Mouse (Mus musculus): ENCODE results near the gene Adprm.
"Not testable (repeated sequence)": the region's sequence is repeated elsewhere in the genome, so short reads cannot be mapped to it uniquely, and the experiment has no call there.

Gene Adprm

DNA sequence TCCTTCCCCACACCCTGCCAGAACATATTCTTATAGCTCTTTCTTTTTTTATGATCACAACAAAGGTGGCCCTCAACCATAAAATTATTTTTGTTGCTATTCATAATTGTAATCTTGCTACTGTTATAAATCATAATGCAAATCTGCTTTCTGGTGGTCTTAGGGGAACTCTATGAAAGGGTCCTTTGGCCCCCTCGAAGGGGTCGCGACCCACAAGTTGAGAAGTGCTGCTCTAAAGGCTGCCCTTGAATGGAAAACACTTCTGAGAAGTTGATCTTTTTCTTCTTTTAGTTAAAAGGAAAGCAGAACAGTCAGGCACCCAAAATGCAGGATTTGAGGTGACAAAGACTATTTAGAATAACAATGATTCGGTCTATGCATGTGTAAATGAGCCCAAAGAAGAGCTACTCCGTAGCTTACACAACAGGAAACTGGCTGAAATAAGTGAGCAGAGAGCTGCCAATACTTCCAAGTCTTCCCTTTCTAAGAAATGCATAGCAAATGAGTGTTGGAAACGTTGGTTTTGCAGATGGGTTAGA lies 28.5 kb downstream of the Adprm start:
- no peak for DNase-seq (ENCODE audit: low spot score in 2 of 2)

DNA sequence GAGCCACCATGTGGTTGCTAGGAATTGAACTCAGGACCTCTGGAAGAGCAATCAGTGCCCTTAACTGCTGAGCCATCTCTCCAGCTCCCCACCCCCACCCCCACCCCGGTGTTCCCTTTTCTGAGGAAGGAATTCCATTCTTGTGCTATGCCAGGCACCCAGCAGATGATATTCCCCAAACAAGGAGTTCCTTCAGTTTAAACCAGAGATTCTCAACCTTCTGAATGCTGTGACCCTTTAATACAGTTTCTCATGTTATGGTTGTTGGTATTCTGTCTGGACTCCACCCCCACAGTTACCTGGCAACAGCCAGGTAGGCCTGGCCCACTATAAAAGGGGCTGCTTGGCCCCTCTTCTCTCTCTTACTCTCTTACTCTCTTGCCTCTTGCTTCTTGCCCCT lies 29.2 kb downstream of the Adprm start:
- not testable (repeated sequence) for DNase-seq (ENCODE audit: low spot score in 2 of 2)

DNA sequence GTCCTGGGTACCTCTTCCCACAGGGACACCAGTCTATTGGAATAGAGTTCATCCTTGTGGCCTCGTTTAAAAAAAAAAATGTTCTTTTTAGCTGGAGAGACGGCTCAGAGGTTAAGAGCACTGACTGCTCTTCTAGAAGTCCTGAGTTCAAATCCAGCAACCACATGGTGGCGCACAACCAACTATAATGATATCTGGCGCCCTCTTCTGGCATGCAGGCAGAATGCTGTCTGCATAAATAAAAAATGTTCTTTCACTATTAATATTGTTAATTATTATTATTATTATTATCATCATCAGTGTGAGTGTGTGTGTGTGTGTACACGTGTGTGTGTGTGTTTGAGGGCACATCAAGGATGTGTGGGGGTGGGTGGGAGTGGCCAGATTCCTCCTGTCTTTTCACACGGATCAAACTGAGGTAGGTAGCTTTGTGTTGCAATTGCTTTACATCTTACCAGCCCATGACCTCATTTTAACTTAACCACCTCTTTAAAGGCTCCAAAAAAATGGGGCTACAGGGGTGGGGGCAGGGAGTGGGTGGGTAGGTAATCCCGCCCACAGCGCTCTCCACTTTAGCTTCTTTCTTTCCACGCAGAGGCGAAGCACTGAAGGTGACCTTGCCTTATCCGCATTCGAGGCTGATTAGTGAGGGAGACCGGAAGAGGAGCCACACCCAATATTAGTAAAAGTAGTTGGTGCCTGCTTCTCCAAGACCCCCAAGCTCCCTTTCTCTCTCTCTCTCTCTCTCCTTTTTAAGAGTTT lies 29.9 kb downstream of the Adprm start:
- DNase-seq (ENCODE audit: low spot score in 2 of 2), result no peak

DNA sequence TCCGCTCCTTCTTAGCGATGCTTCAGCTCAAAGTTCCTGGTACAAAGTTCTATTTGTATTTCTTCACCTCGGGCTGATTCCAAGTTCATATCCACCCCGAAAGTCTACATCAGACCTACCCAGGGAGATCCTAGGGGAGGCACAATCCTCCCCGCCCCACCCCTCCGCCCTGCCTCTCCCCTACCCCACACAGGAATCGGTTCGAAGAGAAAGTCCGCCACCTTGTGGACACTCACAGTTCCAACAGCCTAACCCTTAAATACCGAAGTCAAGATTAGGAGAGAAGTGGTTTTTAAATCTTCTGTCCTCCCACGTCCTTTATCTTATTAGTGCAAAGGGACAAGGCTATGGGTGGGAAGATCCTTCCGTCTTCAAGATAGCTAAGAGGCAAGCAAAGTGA lies 31.4 kb downstream of the Adprm start:
- DNase-seq (ENCODE audit: low spot score in 2 of 2), result peak; percentile 36 to 58

DNA sequence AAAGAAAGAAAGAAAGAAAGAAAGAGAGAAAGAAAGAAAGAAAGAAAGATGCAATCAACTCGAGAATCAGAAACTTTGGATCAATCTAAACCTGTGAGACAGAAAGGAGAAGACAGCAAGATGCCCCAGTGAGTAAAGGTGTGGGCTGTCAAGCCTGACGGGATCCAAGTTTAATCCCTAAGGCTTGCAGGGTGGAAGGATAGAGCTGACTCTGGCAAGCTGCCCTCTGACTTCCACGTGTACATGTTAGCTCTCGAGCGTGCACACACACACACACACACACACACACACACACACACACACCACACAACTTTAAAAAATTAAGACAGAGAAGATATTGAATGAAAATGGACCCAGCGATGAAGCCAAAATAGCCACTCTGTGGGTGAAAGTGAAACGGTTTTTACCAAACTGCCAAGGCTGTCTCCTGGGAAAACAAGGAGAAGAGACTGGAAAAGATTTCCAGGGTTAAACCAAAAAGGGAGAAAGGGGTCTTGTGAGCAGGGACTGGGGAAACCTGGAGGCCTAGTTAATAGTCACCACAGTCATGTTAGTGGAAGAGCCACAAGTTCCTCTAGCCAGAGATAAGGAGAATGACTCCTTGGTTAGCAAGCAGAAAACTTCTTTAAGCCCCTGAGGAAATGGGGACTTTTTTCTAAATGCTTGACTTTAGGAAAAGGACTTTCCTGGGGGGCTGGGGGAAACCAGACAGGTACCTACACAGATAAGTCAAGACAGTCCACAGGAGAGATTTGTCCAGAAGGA lies 32.5 kb downstream of the Adprm start:
- no peak for DNase-seq (ENCODE audit: low spot score in 2 of 2)

DNA sequence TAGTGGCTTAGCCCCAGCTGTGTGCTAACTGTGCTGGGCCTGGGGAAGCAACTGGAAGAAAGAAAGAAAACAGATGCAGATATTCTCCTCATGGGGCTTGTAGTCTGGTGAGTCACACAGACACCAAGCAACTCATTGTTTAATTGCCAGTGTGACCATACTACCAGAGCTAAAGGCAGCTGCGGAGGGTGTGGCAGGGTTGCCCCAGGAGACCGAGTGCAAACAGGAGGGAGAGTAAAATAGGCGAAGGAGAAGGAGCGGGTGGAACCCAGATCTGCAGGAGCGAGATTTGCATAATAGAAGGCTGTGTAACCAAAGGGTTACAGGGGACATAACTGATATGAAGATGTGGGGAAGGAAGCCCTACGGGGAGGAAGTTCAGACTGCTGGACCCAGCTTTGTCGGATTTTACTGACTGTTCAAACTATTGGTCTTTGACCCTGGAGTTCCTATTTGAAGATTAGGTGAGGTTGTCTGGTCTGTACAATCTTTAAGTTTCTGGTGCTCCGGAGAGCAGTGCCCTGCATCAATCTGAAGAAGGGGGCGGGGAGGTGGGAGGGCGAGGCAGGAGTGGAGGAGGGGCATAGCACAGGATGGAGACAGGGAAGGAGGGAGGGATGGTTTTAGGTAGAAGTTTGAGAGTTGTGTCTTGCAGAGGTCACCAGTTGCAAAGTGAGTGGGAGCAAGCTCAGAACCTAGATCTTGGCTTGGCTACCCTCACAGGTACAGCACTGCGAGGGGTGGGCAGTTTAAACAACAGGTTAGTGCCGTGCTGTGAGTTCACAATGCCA lies 34.4 kb downstream of the Adprm start:
- peak; percentile 33 to 57 for DNase-seq (ENCODE audit: low spot score in 2 of 2)

DNA sequence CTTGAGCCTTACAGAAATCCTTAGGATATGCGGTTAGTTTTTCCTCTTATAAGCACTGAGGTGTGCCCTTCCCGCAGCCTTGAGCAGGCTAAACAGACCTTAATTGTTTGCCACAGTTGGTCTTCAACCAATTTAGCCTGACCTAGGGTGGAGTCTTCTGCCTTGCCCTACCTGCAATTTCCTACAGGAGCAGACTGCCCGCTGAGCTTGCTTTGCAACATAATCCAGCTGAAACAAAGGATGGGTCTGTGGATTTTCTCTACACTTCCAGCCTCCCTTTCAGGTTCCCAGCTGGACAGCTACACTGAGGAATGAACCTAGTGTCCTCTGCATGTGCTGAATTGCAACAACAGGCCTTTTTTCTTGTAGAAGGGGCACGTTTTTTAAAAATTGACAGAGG lies 40.8 kb downstream of the Adprm start:
- DNase-seq (ENCODE audit: low spot score in 2 of 2), result no peak

DNA sequence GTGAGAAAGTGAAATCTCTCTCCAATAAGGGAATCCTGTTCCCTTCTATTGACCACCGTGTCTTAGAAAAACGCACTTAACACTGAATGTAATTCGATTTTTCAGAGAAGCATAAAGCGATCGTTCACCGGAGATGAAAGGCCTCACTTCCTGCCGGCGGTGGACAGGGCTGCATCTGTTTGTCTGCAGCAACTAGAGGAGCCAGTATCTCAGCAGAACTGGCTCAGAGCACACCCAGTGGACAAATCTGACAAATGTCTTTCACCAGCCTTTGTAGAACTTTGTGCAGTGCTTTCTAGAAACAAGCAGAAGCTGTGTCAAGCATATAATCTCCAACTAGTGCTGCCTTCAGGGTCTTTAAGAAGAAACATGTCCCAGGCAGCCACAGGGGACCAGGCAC lies 42.0 kb downstream of the Adprm start:
- no peak for DNase-seq (ENCODE audit: low spot score in 2 of 2)

DNA sequence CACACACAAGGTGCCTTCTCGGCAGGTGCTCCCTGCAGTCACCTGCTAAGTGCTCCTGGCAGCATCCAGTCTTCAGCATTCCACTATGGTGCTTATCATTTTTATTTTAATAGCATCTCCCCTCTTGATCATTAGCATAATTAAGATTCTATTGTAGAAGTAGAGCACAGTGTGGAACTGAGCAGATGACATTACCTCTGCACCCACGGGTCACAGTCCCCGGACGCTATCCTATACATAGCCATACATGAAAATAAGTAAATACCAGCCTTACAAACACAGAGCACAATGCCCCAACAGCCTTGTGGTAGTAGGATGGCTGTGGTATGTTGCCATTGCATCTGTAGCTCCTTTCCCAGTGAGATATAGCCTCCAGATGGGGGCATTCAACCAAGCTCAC lies 43.9 kb downstream of the Adprm start:
- DNase-seq (ENCODE audit: low spot score in 2 of 2), result no peak

DNA sequence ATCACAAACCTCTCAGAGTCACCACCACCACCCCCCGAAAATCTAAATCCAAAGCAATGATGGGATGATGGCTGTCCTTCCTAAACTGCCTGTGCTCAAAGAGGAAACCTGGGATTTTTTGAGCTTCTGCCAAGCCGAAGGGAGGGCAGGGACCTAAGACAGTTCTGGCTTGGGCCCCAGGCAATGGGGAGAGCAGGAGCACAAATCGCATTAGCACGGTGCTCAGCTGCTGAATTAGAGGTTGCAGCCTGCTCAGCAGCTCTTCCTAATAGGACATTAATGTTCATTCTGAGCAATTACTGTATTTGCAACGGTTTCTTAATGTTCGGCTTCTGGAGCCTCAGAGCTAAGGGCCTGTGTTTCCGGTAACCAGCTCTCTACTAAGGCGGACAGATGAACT lies 44.4 kb downstream of the Adprm start:
- no peak for DNase-seq (ENCODE audit: low spot score in 2 of 2)

DNA sequence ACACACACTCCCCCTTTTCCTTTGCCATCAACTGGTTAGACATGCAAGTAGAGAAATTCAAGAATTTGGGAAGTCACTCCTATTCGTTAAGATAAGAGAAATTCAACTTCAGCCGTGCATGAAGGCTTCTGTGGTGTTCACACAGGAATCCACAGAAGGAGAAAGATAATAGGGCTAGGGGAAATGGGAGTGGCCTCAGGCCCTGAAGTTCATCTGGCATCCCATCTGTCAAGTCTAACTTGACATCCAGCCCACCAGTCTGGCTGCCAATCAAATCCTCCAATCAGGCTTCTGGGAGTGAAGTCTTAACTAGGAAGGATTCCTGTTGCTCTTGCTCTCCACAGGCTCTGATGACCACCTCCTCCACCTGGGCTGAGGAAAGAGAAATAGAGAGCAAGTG lies 49.5 kb downstream of the Adprm start:
- no peak for DNase-seq (ENCODE audit: low spot score in 2 of 2)

DNA sequence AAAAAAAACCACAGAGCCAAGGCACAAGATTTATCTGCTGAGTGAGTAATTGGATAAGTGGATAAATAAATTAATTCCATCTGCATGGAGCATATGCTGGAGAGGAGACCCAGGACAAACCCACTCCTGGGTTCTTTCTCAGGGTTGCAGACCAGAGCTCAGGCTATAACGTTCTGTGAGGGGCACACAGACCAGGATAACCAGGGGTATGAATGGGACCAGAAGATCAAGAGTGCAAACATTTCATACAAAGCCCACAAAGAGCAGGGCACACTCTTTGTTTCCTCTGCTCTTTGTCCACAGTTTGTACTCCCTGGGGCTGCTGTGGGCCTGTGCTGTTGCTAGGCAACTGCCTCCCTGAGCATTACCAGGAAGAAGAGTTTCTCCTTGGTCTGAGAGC lies 50.7 kb downstream of the Adprm start:
- no peak for DNase-seq (ENCODE audit: low spot score in 2 of 2)

DNA sequence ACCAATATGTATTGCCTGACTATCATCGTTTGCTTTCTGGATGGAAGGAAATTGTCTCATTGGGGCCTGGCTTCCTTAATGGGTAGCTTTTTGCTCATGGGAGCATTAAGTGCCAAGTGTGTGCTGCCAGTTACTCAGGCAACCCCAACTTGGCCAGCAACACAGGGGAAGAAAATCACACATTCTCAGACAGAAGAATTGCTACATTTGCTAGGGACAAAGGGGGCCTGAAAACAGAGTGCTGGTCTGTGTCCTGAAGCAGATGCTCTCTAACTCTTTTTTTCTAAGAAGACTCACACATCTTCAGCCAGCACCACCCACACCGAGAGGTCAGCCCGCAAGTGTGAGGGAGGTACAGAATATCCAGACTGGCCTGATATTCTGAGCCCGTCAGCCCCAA lies 51.7 kb downstream of the Adprm start:
- DNase-seq (ENCODE audit: low spot score in 2 of 2), result no peak

DNA sequence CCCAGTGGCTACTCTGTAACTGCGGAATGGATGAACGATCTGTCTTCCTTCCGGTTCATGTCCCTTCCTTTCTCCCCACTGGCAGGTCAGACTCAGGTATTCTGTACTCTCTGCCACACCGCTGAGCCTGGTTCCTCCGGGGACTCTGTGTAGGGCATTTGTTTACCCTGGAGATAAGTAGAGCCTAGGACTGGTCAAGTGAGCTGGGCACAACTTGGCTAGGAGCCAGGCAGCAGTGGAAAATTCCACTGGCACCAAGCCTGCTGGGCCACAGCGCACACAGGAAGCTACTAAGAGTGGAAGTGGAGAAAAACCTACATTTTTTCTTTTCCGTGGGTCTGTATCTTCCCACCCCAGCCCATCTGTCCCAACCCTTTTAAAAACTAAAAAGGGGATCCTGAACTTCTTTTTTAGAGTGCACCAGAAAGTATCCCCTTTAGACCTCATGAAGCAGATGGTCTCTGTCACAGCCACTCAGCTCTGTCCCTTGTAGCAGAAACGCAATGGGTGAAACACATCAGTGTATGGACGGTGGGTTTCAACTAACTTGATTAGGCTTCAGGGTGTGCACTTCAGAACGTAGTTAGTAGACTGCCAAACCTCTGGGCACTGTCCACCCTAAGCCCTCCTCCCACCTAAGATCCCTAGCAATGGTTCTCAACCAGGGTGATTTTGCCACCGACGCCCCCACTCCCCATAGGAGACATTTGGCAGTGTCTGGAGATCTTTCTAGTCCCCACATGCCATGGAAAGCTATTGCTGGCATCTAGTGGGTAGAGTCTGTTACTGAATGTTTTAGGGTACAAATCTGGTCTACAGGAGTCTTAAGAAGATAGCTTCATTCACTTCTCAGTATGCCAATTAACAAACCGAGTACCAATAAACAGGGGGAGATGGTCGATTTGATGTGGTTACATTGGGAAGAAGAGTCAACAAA lies 53.7 kb downstream of the Adprm start:
- peak; percentile 87 to 88 for DNase-seq (ENCODE audit: low spot score in 2 of 2)

DNA sequence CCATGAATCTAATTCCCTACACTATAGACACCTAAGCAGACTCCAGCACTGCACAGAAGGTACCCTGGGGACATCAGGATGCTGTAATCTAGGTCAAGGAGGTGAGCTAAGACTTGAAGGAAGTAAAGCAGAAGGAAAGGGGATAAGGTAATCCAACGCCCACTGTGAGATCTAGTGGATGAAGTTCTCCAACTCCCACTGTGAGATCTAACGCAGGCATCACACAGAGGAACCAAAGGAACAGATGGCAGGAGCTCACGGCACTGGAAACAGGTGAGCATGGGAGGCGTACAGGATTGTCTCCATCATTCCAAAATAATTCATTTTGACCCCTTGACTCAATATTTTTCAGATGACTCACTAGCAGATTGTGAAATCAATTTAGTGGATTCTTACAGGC lies 55.9 kb downstream of the Adprm start:
- no peak for DNase-seq (ENCODE audit: low spot score in 2 of 2)

DNA sequence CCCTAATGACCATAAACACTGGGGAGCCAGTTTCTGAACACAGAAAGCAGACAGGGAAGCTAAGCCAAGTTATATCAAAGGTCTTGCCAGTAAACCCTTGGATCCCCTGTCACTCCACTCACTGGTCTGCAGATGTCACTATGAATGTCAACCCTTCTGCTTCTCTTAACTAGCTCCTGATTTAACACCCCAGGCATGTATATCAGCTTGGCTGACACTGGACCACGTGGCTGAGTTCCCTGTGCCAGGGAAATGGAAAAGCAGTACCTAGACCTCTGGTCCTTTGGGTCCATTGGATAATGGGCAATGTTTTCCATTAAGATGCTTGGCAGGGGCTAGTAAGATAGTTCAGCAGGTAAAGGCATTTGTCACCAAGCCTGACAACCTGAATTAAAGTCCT lies 58.7 kb downstream of the Adprm start:
- DNase-seq (ENCODE audit: low spot score in 2 of 2), result no peak

DNA sequence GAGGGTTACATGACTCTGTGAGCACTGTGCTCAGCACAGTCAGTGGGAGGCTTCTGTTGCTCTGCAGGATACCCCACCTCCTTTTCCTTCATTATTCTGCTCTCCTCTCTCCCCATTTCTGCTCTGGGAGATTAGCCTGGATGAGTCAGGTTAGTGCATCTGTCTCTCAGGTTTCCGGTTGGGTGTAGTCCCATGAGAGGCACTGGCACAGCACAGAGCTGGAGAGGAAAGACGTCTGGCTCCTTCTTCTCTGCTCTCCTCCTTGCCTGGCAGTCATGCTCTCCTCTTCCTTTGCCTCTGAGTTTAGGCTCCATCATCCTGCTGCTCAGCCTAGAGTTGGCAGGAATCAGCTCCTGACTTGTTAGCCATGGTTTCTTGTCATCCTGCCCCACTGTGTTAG lies 60.2 kb downstream of the Adprm start:
- DNase-seq (ENCODE audit: low spot score in 2 of 2), result no peak
